Mouse (Mus musculus) layer of hippocampus, adult 8-10 months (tissue): ENCODE measurements around the gene Cradd. TPM values are rescaled to one million over a fixed set of nuclear protein-coding genes. Genes with fewer than 3 reads are reported as not detected.

Experiments
- total RNA-seq, 4 experiments: library from RNA; stranded (reverse); gene quantifications; 2 replicates each; pipeline ENCODE4 v1.2.4; 2022

The Cradd gene
- total RNA-seq, 4 experiments from 2014 or later = 6.4 to 10.0 (median 8.0) TPM

Other genes starting within 250 kb of the Cradd start
- gene Socs2, start 93.0 kb upstream of the Cradd start, total RNA-seq = 10 to 100 TPM; 32.4 to 40.8 (median 38.9) TPM
- 10 to 100 TPM; 66.9 to 73.8 (median 71.5) TPM for gene Mrpl42, start 177.8 kb upstream of the Cradd start, total RNA-seq
- 100 to 1,000 TPM; 176 to 226 (median 205) TPM for gene Ube2n, start 191.0 kb upstream of the Cradd start, total RNA-seq
- gene Nudt4, start 240.0 kb upstream of the Cradd start, total RNA-seq = 10 to 100 TPM; 72.5 to 74.3 (median 73.6) TPM